Comparison of ENCODE assay signal across 8 mouse cellular contexts in genomic region chr7:139467896-139468279, GRCm38 (mm10).
A peak's percentile ranks its signal among the peaks of the same experiment; 100 is the strongest.
DNase-seq lines count a peak whose midpoint lies in the region; ATAC-seq and TF ChIP-seq lines count a peak whose summit lies in the region.

No protein-coding gene starts in this region.

- peak; percentile 93 for ATAC-seq in heart, embryonic 16.5 days (replicated peaks; ENCODE audit: extremely low read depth, insufficient read depth, low FRiP score)
- ATAC-seq in limb, embryonic 14.5 days (ENCODE audit: low FRiP score, low read depth), result 0 out of 2 replicates have a peak, but pooled peaks have one; percentile 49
- peak; percentile 83 for ATAC-seq in stomach, embryonic 16.5 days (ENCODE audit: insufficient read depth, low FRiP score)
- no peak for ATAC-seq in midbrain, embryonic 13.5 days
- no peak for ATAC-seq in hindbrain, embryonic 14.5 days (ENCODE audit: low FRiP score)

- peak overlapping the region; percentile 81 for H3K27ac ChIP-seq in gastrocnemius, adult 2 months
- H3K27ac ChIP-seq in heart, embryonic 16.5 days (ENCODE audit: low read length), result peak overlapping the region; percentile 93
- H3K27ac ChIP-seq in limb, embryonic 14.5 days (replicated peaks; ENCODE audit: low read depth, low read length), result peak overlapping the region; percentile 55
- peak overlapping the region; percentile 88 for H3K27ac ChIP-seq in stomach, embryonic 16.5 days (ENCODE audit: low read length)
- H3K27ac ChIP-seq in midbrain, embryonic 13.5 days, result no peak overlapping the region
- no peak overlapping the region for H3K27ac ChIP-seq in hindbrain, embryonic 14.5 days

- no peaks in the 10 kb centered on the region for H3K27me3 ChIP-seq in heart, embryonic 16.5 days (ENCODE audit: control insufficient read depth, insufficient read depth, low read length)
- H3K27me3 ChIP-seq in limb, embryonic 14.5 days (ENCODE audit: control insufficient read depth, insufficient read depth, low read length), result no peaks in the 10 kb centered on the region
- H3K27me3 ChIP-seq in stomach, embryonic 16.5 days (ENCODE audit: control insufficient read depth, insufficient read depth, low read length), result no peaks in the 10 kb centered on the region
- no peaks in the 10 kb centered on the region for H3K27me3 ChIP-seq in midbrain, embryonic 13.5 days
- H3K27me3 ChIP-seq in hindbrain, embryonic 14.5 days (ENCODE audit: control insufficient read depth, insufficient read depth, low read length), result no peaks in the 10 kb centered on the region

- no peak overlapping the region for H3K4me2 ChIP-seq in heart, embryonic 16.5 days (ENCODE audit: low read depth, low read length)
- H3K4me2 ChIP-seq in limb, embryonic 14.5 days (replicated peaks; ENCODE audit: low read depth, low read length, severe bottlenecking), result no peak overlapping the region
- H3K4me2 ChIP-seq in stomach, embryonic 16.5 days (ENCODE audit: low read depth, low read length), result no peak overlapping the region
- no peak overlapping the region for H3K4me2 ChIP-seq in midbrain, embryonic 13.5 days (replicated peaks)
- H3K4me2 ChIP-seq in hindbrain, embryonic 14.5 days (replicated peaks), result no peak overlapping the region

- DNase-seq in gastrocnemius, adult 2 months, result peak; percentile 73
- DNase-seq in gastrocnemius, postnatal 4 days (ENCODE audit: low spot score in 2 of 2), result no peak
- peak; percentile 87 for DNase-seq in cerebellum, adult 9-10 months
- DNase-seq in limb, embryonic 14.5 days (ENCODE audit: low spot score), result peak; percentile 23
- no peak for DNase-seq in hindbrain, embryonic 14.5 days (ENCODE audit: low spot score)

- WGBS in heart, embryonic 16.5 days, result 17% methylated on average over 4 of the region's 4 CpGs
- WGBS in limb, embryonic 14.5 days, result 71% methylated on average over 4 of the region's 4 CpGs
- WGBS in stomach, embryonic 16.5 days, result 49% methylated on average over 4 of the region's 4 CpGs
- WGBS in midbrain, embryonic 13.5 days, result 80% methylated on average over 4 of the region's 4 CpGs
- whole genome bisulfite sequencing in hindbrain, embryonic 14.5 days, result 81% methylated on average over 4 of the region's 4 CpGs

- no peak for TF ChIP-seq POLR2A in limb, embryonic 14.5 days (IDR thresholded peaks at IDR 0.05; ENCODE audit: borderline replicate concordance, extremely low read depth, insufficient read depth, insufficient read length)

- peaks cover 66% of the 10 kb centered on the region for H3K4me1 ChIP-seq in heart, embryonic 16.5 days (ENCODE audit: control insufficient read depth, insufficient read depth, low read length)
- peaks cover 22% of the 10 kb centered on the region for H3K4me1 ChIP-seq in limb, embryonic 14.5 days (ENCODE audit: control insufficient read depth, insufficient read depth, low read length)
- H3K4me1 ChIP-seq in stomach, embryonic 16.5 days (ENCODE audit: control insufficient read depth, insufficient read depth, low read length), result peaks cover 44% of the 10 kb centered on the region
- peaks cover 16% of the 10 kb centered on the region; the same call in 1 of the 2 replicates for H3K4me1 ChIP-seq in midbrain, embryonic 13.5 days (replicated peaks)
- H3K4me1 ChIP-seq in hindbrain, embryonic 14.5 days (replicated peaks; ENCODE audit: control insufficient read depth, insufficient read depth, low read length), result peaks cover 10% of the 10 kb centered on the region; the same call in 1 of the 2 replicates

- TF ChIP-seq CTCF in gastrocnemius, adult 2 months (IDR thresholded peaks at IDR 0.05), result peak; percentile 53

- no peak overlapping the region; the same call in 1 of the 2 replicates for H3K4me3 ChIP-seq in gastrocnemius, adult 2 months
- H3K4me3 ChIP-seq in heart, embryonic 16.5 days (ENCODE audit: low read length), result no peak overlapping the region
- no peak overlapping the region for H3K4me3 ChIP-seq in limb, embryonic 14.5 days (replicated peaks; ENCODE audit: low read length)
- H3K4me3 ChIP-seq in stomach, embryonic 16.5 days (replicated peaks; ENCODE audit: low read length), result no peak overlapping the region
- no peak overlapping the region for H3K4me3 ChIP-seq in midbrain, embryonic 13.5 days (replicated peaks)
- no peak overlapping the region for H3K4me3 ChIP-seq in hindbrain, embryonic 14.5 days (replicated peaks; ENCODE audit: low read length)

- H3K9ac ChIP-seq in heart, embryonic 16.5 days (ENCODE audit: low read length), result peak overlapping the region; percentile 52
- H3K9ac ChIP-seq in limb, embryonic 14.5 days (ENCODE audit: low read depth, low read length, severe bottlenecking), result no peak overlapping the region
- H3K9ac ChIP-seq in stomach, embryonic 16.5 days (ENCODE audit: low read length), result peak overlapping the region; percentile 34; the same call in 1 of the 2 replicates
- H3K9ac ChIP-seq in midbrain, embryonic 13.5 days (replicated peaks), result no peak overlapping the region
- H3K9ac ChIP-seq in hindbrain, embryonic 14.5 days, result no peak overlapping the region

- no peaks in the 10 kb centered on the region for H3K9me3 ChIP-seq in heart, embryonic 16.5 days (replicated peaks; ENCODE audit: control insufficient read depth, low read length)
- no peaks in the 10 kb centered on the region for H3K9me3 ChIP-seq in limb, embryonic 14.5 days (ENCODE audit: control insufficient read depth, low read length)
- H3K9me3 ChIP-seq in stomach, embryonic 16.5 days (replicated peaks; ENCODE audit: control insufficient read depth, low read length), result no peaks in the 10 kb centered on the region
- no peaks in the 10 kb centered on the region for H3K9me3 ChIP-seq in midbrain, embryonic 13.5 days
- no peaks in the 10 kb centered on the region for H3K9me3 ChIP-seq in hindbrain, embryonic 14.5 days (ENCODE audit: control insufficient read depth, low read length)

- no peaks in the 10 kb centered on the region for H3K36me3 ChIP-seq in heart, embryonic 16.5 days (ENCODE audit: control insufficient read depth, insufficient read depth)
- H3K36me3 ChIP-seq in limb, embryonic 14.5 days (ENCODE audit: control insufficient read depth, insufficient read depth, low read length), result no peaks in the 10 kb centered on the region
- H3K36me3 ChIP-seq in stomach, embryonic 16.5 days (ENCODE audit: control insufficient read depth, insufficient read depth, low read length), result no peaks in the 10 kb centered on the region
- H3K36me3 ChIP-seq in midbrain, embryonic 13.5 days, result no peaks in the 10 kb centered on the region
- no peaks in the 10 kb centered on the region for H3K36me3 ChIP-seq in hindbrain, embryonic 14.5 days (replicated peaks; ENCODE audit: control insufficient read depth, insufficient read depth)

- intact Hi-C loops in gastrocnemius, adult 2 months (cut with DNase I), result no loop called here

Comparison
In these comparisons a context has a peak if more than half of its experiments do, and no peak if none do; other contexts are left out.
1. DNase-seq: peak in gastrocnemius, adult 2 months (single experiment), cerebellum, adult 9-10 months (single experiment) and limb, embryonic 14.5 days (single experiment); none in gastrocnemius, postnatal 4 days (0 of 2) and hindbrain, embryonic 14.5 days (single experiment).
2. H3K27ac ChIP-seq: peak in gastrocnemius, adult 2 months (single experiment), heart, embryonic 16.5 days (single experiment), limb, embryonic 14.5 days (single experiment) and stomach, embryonic 16.5 days (single experiment); none in midbrain, embryonic 13.5 days (single experiment) and hindbrain, embryonic 14.5 days (single experiment).
3. ATAC-seq: peak in heart, embryonic 16.5 days (single experiment), limb, embryonic 14.5 days (single experiment) and stomach, embryonic 16.5 days (single experiment); none in midbrain, embryonic 13.5 days (single experiment) and hindbrain, embryonic 14.5 days (single experiment).
4. H3K9ac ChIP-seq: peak in heart, embryonic 16.5 days (single experiment) and stomach, embryonic 16.5 days (single experiment); none in limb, embryonic 14.5 days (single experiment), midbrain, embryonic 13.5 days (single experiment) and hindbrain, embryonic 14.5 days (single experiment).